Mouse (Mus musculus) intestine, embryonic 15.5 days (tissue): ENCODE measurements around the gene Ripply3. TPM values are rescaled to one million over a fixed set of nuclear protein-coding genes. Genes with fewer than 3 reads are reported as not detected.

Experiments used
- ATAC-seq: fragments of 200-750 bp; cut with Nextera tagmentation; 2 replicates; pipeline ENCODE4 v1.8.0; 2017; ENCODE audit warnings: moderate TSS enrichment, moderate library complexity
- H3K27ac ChIP-seq: fragments of 300-500 bp; sonication (generic); 2 replicates; pipeline ENCODE4 v1.5.1; 2015; ENCODE audit warnings: mild to moderate bottlenecking, inconsistent platforms
- H3K27me3 ChIP-seq: fragments of 300-500 bp; sonication (generic); replicated peaks from 2 replicates; pipeline ENCODE4 v1.6.1; 2015; ENCODE audit warnings: inconsistent platforms
- H3K36me3 ChIP-seq: fragments of 300-500 bp; sonication (generic); 2 replicates; pipeline ENCODE4 v1.6.1; 2015; ENCODE audit warnings: inconsistent platforms
- H3K4me1 ChIP-seq: fragments of 300-500 bp; sonication (generic); replicated peaks from 2 replicates; pipeline ENCODE4 v1.6.1; 2015; ENCODE audit warnings: inconsistent platforms
- H3K4me2 ChIP-seq: fragments of 300-500 bp; sonication (generic); replicated peaks from 2 replicates; pipeline ENCODE4 v1.6.1; 2015; ENCODE audit warnings: mild to moderate bottlenecking, inconsistent platforms
- H3K4me3 ChIP-seq: fragments of 300-500 bp; sonication (generic); replicated peaks from 2 replicates; pipeline ENCODE4 v1.5.1; 2015; ENCODE audit warnings: inconsistent platforms
- H3K9ac ChIP-seq: fragments of 300-500 bp; sonication (generic); 2 replicates; pipeline ENCODE4 v1.6.1; 2015; ENCODE audit warnings: inconsistent platforms
- H3K9me3 ChIP-seq: fragments of 300-500 bp; sonication (generic); 2 replicates; pipeline ENCODE4 v1.6.1; 2016; ENCODE audit warnings: inconsistent platforms
- WGBS: fragments of 180-500 bp; shearing (Covaris S2); methylation state at CpG from one replicate; pipeline ENCODE4 v1.1.7; 2015; 5-methylcytosine and 5-hydroxymethylcytosine counted together
- polyA plus RNA-seq: library from polyadenylated mRNA; unstranded; fragments of >200 nt; fragmentation: Nextera tagmentation; extraction: Ambion mirVana; gene quantifications from 2 replicates; pipeline ENCODE4 v1.2.1, GENCODE M21; 2015

Gene Ripply3
- polyA plus RNA-seq: 4.4 and 4.7 TPM in 2 replicates

DNA sequence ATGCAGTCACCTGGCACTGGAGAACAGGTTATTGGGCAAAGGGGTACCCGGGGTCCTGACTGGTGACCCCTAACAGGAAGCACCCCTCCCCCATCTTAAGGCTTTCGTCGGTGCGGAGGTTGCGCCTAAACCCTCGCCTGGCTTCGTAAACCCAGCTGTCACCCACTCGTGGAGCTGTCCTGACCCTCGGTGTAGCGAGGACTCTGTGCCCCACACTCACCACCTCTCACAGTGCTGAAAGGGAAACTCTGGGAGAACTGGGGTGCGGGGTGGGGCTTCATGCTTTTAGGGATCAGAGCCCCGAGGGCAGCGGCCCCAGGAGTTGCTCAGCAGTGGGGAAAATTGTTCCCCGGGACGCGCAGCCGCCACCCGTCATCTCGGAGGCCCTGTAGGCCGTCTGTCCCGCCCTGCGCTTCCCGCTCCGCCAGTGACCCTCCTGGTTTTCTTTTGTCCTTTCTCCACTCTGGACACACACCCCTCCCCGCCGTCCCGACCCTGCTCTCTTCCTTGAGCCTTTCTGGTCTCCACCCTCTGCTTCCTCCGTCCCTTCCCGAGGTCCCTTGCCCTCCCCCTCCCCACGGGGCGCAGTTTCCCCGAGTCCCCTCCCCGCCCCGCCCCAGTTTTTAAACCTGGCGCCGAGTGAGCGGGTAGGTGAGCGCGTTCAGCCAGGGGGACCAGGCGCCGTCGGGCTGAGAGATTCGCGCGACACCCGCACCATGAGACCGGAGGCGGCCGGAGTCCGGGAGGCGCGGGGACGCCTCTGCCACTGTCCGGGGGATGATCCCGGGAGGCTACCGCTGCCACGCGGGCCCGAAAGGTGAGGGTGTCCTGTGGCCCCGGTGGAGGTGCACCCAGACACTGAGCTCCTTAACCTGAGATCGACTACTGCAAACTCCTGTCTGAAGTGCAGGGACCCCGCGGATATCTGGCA is at the start of gene Ripply3:
Ripply3 (plus strand) TSS at position 640 of the 931 bp plus-strand sequence.
- 2% methylated on average over 63 of the region's 63 CpGs for WGBS
- Histone ChIP-seq H3K27me3 (peaks cover 9% of the 10 kb centered on the region), H3K36me3 (no peaks in the 10 kb centered on the region), H3K9me3 (no peaks in the 10 kb centered on the region), H3K4me1 (peaks cover 10% of the 10 kb centered on the region; the same call in 1 of the 2 replicates), H3K27ac (no peak within 1 kb of the TSS), H3K9ac (peak within 1 kb of the TSS; percentile 56), H3K4me2 (peak within 1 kb of the TSS; percentile 92), H3K4me3 (peak within 1 kb of the TSS; percentile 55)
- ATAC-seq: peak; percentile 80

DNA sequence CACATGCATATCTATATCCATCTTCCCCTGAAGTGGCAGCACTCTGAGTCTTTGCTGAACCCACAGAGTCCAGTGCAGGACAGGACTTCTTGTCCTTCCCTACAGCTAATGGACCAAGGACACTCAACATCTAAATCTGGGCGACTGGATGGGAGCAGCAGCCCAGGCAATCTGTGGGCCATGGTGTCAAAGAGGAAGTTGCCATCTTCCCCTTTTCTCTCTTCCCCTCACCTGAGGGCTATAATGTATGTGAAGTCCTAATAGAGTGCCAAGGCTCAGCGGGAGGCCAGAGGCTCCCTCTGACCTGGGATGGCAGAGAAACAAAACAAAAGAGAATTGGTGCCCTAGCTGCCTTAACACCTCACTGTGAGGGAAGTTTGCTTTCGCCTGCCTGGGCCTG is 44.2 kb upstream of the Ripply3 start:
- H3K27ac ChIP-seq: no peak overlapping the region
- peaks cover 6% of the 10 kb centered on the region; the same call in 1 of the 2 replicates for H3K36me3 ChIP-seq
- H3K9ac ChIP-seq: no peak overlapping the region
- no peaks in the 10 kb centered on the region for H3K27me3 ChIP-seq
- H3K4me3 ChIP-seq: no peak overlapping the region
- WGBS: 90% methylated on average over 3 of the region's 3 CpGs
- H3K9me3 ChIP-seq: no peaks in the 10 kb centered on the region
- no peak overlapping the region for H3K4me2 ChIP-seq
- H3K4me1 ChIP-seq: no peaks in the 10 kb centered on the region
- ATAC-seq: no peak

DNA sequence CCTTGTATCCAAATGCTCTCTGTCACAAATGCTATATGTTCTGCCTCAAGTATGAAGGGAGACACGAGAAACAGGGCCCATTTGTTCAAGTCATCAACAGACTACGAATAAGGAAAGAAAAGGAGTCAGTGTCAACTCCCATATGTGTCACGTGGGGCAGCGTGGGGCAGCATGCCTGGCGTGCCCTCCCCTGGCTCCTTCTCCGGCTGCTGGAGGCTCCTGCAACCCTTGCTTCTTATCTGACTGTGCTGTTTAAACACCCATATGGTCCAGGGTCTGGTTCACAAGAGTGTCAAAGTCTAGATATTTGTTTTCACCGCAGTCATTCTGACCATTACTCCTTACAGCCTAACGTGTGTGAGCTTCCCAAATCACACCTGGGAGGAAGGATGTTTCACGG is 40.4 kb upstream of the Ripply3 start:
- peak; percentile 37 for ATAC-seq
- H3K27ac ChIP-seq: no peak overlapping the region
- H3K4me1 ChIP-seq: peaks cover 3% of the 10 kb centered on the region; the same call in 1 of the 2 replicates
- no peaks in the 10 kb centered on the region for H3K36me3 ChIP-seq
- no peak overlapping the region for H3K4me3 ChIP-seq
- H3K9me3 ChIP-seq: no peaks in the 10 kb centered on the region
- H3K9ac ChIP-seq: no peak overlapping the region
- H3K27me3 ChIP-seq: no peaks in the 10 kb centered on the region
- WGBS: 67% methylated on average over 9 of the region's 9 CpGs
- no peak overlapping the region for H3K4me2 ChIP-seq

DNA sequence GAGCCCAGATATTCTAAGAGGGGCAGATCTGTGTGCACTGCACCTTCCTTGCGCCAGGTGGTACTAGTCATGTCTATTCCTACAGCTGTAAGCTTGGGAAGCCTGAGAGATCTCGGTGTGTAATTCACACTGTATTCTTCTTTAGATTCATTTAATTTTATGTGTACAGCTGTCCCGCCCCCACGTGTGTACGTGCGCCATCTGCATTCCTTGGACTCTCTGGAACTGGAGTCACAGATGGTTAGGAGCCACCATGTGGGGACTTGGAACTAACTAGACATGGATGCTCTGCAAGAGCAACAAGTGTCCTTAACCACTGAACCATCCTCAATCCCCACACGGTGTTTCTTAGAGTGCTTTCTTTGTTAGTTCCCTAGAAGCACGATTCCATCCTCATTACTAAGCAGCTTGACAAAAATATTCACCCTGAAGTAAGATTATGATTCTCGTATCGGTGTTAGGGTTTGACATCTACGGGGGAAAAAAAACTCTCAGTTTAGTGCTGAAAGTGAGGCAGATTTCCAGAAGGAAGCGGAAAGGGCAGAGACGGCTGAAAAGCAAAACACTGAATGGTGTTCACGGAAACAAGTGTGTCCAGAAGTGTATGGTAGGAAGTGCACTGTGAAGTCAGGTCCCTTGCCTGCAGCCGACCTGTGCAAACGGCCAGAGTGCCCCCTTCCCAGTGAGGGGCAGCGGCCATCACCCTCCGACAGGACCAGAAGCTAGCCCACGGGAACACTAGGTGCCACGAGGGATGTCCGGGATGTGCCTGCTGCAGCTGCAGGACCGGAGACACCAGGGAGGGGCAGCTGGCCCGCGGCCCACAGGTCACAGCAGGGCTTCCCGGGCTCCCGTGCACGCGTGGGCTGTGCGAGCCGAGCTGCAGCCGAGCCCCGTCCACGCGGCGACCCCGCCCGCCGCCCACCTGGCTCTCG is 38.8 kb upstream of the Ripply3 start:
- peaks cover 3% of the 10 kb centered on the region; the same call in 1 of the 2 replicates for H3K4me1 ChIP-seq
- peak; percentile 63 for ATAC-seq
- 11% methylated on average over 36 of the region's 39 CpGs for WGBS
- no peaks in the 10 kb centered on the region for H3K9me3 ChIP-seq
- H3K4me2 ChIP-seq: peak overlapping the region; percentile 97
- H3K27ac ChIP-seq: peak overlapping the region; percentile 71
- H3K36me3 ChIP-seq: no peaks in the 10 kb centered on the region
- peak overlapping the region; percentile 95 for H3K4me3 ChIP-seq
- H3K27me3 ChIP-seq: no peaks in the 10 kb centered on the region
- H3K9ac ChIP-seq: peak overlapping the region; percentile 83

DNA sequence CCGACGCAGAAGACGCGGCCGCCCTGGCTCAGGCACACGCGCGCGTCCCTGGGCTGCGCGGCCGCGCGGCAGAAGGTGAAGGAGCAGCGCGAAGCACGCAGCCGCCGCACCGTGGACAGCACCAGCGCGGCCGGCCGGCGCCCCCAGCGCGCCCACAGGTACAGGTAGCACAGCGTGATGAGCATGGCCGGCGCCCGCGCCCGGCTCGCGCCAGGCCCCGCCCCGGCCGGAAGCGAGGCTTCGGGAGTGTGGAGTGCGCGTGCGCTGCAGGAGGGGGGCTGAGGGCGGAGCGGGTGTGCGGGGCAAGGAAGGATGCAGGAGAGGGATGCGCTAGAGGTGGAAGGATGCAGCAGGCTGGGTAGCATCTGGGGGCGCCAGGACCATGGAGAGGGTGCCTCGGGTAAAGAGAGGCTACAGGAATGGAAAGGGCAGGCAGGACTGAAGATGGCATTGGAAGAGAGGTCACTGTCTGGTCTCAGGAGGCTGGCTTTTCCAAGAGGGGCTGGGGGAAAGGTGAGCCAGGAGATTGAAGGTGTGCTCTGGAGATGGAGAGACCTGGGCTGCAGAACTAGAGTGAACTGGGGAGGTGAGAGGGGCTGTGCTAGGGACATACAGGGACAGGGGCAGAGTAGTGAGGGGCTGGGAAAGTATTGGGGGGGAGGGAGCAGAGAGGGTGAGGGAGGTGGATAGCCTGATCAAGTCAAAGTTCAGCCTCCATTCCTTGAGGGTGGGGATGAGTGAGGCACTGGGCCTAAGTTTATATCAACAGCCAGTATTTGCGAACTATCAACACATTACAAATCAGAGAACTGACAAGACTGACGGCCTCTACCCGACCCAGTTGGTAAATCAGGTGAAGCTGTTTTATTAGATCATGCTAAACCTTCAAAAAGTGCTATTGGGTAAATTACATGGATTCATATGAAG is 37.9 kb upstream of the Ripply3 start:
- peak overlapping the region; percentile 71; the same call in 1 of the 2 replicates for H3K27ac ChIP-seq
- H3K4me3 ChIP-seq: peak overlapping the region; percentile 95
- H3K36me3 ChIP-seq: no peaks in the 10 kb centered on the region
- peak; percentile 96 for ATAC-seq
- peaks cover 3% of the 10 kb centered on the region; the same call in 1 of the 2 replicates for H3K4me1 ChIP-seq
- H3K27me3 ChIP-seq: no peaks in the 10 kb centered on the region
- peak overlapping the region; percentile 83 for H3K9ac ChIP-seq
- H3K9me3 ChIP-seq: no peaks in the 10 kb centered on the region
- peak overlapping the region; percentile 97 for H3K4me2 ChIP-seq
- 5% methylated on average over 50 of the region's 52 CpGs for WGBS

DNA sequence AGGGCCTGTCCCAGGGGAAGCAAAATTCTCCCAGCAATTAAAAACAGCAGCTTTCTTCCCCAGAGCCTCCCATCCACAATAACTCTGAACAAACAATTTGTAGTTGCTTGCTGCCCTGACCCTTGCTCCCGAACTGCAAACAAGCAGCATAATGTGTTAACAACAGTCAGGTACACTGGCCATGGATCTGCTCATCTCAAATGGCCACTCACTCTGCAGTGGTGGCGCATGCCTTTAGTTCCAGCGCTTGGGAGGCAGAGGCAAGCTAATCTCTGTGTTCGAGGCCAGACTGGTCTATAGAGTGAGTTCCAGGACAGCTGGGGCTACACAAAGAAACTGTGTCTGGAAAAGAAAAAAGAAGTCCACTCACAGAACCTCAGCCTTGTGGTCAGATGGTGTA is 37.1 kb upstream of the Ripply3 start:
- Histone ChIP-seq H3K4me1 (peaks cover 3% of the 10 kb centered on the region; the same call in 1 of the 2 replicates), H3K9me3 (no peaks in the 10 kb centered on the region), H3K4me3 (no peak overlapping the region), H3K36me3 (no peaks in the 10 kb centered on the region), H3K27me3 (no peaks in the 10 kb centered on the region), H3K4me2 (no peak overlapping the region), H3K27ac (no peak overlapping the region), H3K9ac (no peak overlapping the region)
- no peak for ATAC-seq
- 80% methylated on average over 4 of the region's 4 CpGs for WGBS

DNA sequence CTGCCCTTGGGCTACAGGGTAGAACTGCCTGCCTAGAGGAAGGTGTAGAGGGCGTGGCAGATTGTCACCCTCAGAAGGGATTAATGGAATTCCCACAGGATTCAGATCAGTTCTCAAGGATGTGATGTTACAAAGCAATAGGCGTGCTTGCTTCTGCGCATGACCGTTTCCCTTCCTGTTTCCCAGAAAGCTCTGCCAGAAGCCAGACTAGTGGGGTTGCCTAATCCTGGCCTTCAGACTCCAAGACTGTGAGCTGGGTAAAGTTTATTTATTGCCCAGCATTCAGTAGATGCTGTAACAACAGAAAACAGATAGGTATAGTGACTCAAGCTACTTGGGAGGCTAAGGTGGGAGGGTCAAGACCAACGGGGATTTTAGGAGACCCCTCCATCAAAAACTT is 30.1 kb upstream of the Ripply3 start:
- H3K36me3 ChIP-seq: no peaks in the 10 kb centered on the region
- H3K27ac ChIP-seq: no peak overlapping the region
- H3K27me3 ChIP-seq: no peaks in the 10 kb centered on the region
- WGBS: 86% methylated on average over 5 of the region's 5 CpGs
- no peak for ATAC-seq
- no peaks in the 10 kb centered on the region for H3K9me3 ChIP-seq
- H3K9ac ChIP-seq: no peak overlapping the region
- peaks cover 11% of the 10 kb centered on the region for H3K4me1 ChIP-seq
- no peak overlapping the region for H3K4me2 ChIP-seq
- H3K4me3 ChIP-seq: no peak overlapping the region

DNA sequence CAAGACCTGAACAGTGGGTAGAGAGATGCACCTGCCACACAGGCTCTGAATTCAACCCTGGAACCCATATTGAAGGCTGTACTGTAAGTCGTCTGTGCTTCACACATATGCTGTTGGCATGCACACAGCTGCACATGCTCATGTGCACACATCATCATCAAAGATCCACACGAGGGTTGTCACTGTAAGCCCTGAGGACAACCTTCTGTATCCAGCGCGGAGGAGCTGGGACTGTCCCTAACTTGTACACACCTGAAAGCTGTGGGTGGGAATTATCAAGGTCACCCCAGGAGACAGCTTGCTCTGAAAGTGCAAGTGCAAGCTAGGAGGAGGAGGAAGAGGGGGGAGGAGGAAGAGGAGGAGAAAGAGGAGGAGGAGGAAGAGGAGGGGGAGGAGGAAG is 29.0 kb upstream of the Ripply3 start:
- H3K4me3 ChIP-seq: no peak overlapping the region
- no peaks in the 10 kb centered on the region for H3K27me3 ChIP-seq
- no peak overlapping the region for H3K9ac ChIP-seq
- 67% methylated on average over 4 of the region's 4 CpGs for WGBS
- no peak overlapping the region for H3K4me2 ChIP-seq
- peaks cover 15% of the 10 kb centered on the region for H3K4me1 ChIP-seq
- H3K27ac ChIP-seq: no peak overlapping the region
- no peak for ATAC-seq
- H3K36me3 ChIP-seq: no peaks in the 10 kb centered on the region
- H3K9me3 ChIP-seq: no peaks in the 10 kb centered on the region

DNA sequence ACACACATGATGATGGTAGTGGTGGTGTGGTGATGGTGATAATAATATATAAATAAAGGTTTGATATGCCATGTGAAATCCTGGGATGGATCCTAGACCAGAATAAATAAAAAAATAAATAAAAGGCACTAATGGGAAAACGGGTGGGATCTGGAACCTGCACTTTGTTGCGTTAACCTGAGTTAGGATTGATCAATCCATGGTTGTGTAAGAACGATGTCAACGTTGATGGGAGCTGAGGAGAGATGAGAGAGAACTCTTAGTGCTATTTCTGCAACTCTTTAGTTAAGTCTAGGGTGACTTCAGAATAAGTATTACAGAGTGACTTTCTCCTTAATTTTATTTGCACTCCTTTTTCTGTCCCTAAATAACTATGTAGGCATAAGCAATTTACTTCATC is 27.0 kb upstream of the Ripply3 start:
- no peaks in the 10 kb centered on the region for H3K27me3 ChIP-seq
- no peak overlapping the region for H3K9ac ChIP-seq
- no peak overlapping the region for H3K4me3 ChIP-seq
- H3K27ac ChIP-seq: no peak overlapping the region
- H3K9me3 ChIP-seq: no peaks in the 10 kb centered on the region
- WGBS: 86% methylated on average over 4 of the region's 4 CpGs
- H3K36me3 ChIP-seq: no peaks in the 10 kb centered on the region
- no peak overlapping the region for H3K4me2 ChIP-seq
- H3K4me1 ChIP-seq: peaks cover 15% of the 10 kb centered on the region
- ATAC-seq: no peak

DNA sequence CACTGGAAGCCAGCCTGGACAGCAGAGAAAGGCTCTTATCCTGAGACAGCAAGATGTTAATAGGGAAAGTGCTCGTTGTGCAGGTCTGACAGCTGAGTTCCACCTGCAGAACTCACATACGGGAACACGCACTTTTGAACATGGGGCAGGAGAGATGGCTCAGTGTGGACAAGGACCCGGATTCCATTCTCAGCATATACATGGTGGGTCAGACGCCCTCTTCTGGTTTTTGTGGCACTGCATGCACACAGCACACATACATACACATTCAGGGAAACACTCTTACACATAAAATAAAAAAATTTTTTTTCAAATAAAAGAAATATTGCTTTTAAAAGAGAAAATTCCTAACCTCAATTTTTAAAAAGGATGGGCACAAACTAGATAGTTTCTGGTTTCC is 26.5 kb upstream of the Ripply3 start:
- WGBS: 80% methylated on average over 5 of the region's 5 CpGs
- H3K4me1 ChIP-seq: peaks cover 15% of the 10 kb centered on the region
- H3K4me3 ChIP-seq: no peak overlapping the region
- ATAC-seq: no peak
- H3K27ac ChIP-seq: no peak overlapping the region
- H3K9me3 ChIP-seq: no peaks in the 10 kb centered on the region
- H3K4me2 ChIP-seq: no peak overlapping the region
- no peak overlapping the region for H3K9ac ChIP-seq
- H3K27me3 ChIP-seq: no peaks in the 10 kb centered on the region
- no peaks in the 10 kb centered on the region for H3K36me3 ChIP-seq
